Mouse (Mus musculus) liver, embryonic 14.5 days (tissue): ENCODE results near the gene Rbbp6. TPM values are rescaled to one million over a fixed set of nuclear protein-coding genes. Genes with fewer than 3 reads are reported as not detected.

Source experiments
- ATAC-seq: fragments of 200-750 bp; cut with Nextera tagmentation; 2 replicates; pipeline ENCODE4 v1.8.0; 2017; ENCODE audit warnings: moderate number of reproducible peaks, mild to moderate bottlenecking, moderate library complexity; ENCODE audit not compliant: insufficient read depth
- DNase-seq, 3 experiments: peaks; one replicate each; pipeline ENCODE4 v3.0.0-alpha.2; 2012 to 2013; ENCODE audit warnings: low read depth in 3 of 3, low spot score in 3 of 3
- H3K27ac ChIP-seq: fragments of 300-500 bp; sonication (generic); 2 replicates; pipeline ENCODE4 v1.5.1; 2014; ENCODE audit warnings: moderate library complexity, mild to moderate bottlenecking, control low read depth, inconsistent platforms
- H3K27me3 ChIP-seq: fragments of 300-500 bp; sonication (generic); 2 replicates; pipeline ENCODE4 v1.6.1; 2014; ENCODE audit warnings: mild to moderate bottlenecking, low read length, moderate library complexity; ENCODE audit not compliant: control insufficient read depth, insufficient read depth
- H3K36me3 ChIP-seq: fragments of 300-500 bp; sonication (generic); replicated peaks from 2 replicates; pipeline ENCODE4 v1.6.1; 2014; ENCODE audit warnings: low read depth; ENCODE audit not compliant: control insufficient read depth, insufficient read depth
- H3K4me1 ChIP-seq, 2 experiments: fragments of 200-500 bp in 1 of 2; fragments of 300-500 bp in 1 of 2; sonication (generic) in 1 of 2; replicated peaks; 2 replicates each; pipeline ENCODE4 v1.6.1; 2012 to 2014; ENCODE audit warnings: antibody characterized with exemption in 1 of 2, inconsistent platforms in 1 of 2, low read length in 1 of 2; ENCODE audit not compliant: control insufficient read depth in 2 of 2, insufficient read depth in 2 of 2
- H3K4me2 ChIP-seq: fragments of 300-500 bp; sonication (generic); 2 replicates; pipeline ENCODE4 v1.6.1; 2014; ENCODE audit warnings: low read depth, mild to moderate bottlenecking, control low read depth, moderate library complexity
- H3K4me3 ChIP-seq, 2 experiments: fragments of 200-500 bp in 1 of 2; fragments of 300-500 bp in 1 of 2; sonication (generic) in 1 of 2; 2 replicates each; pipeline ENCODE4 v1.5.1; 2012 to 2014; ENCODE audit warnings: low read depth in 2 of 2, low read length in 2 of 2, mild to moderate bottlenecking in 2 of 2, control low read depth in 1 of 2, inconsistent platforms in 1 of 2, moderate library complexity in 1 of 2; ENCODE audit not compliant: insufficient read depth in 1 of 2
- H3K9ac ChIP-seq: fragments of 300-500 bp; sonication (generic); replicated peaks from 2 replicates; pipeline ENCODE4 v1.6.1; 2014; ENCODE audit warnings: mild to moderate bottlenecking, control low read depth, moderate library complexity
- H3K9me3 ChIP-seq: fragments of 300-500 bp; sonication (generic); 2 replicates; pipeline ENCODE4 v1.6.1; 2016; ENCODE audit warnings: low read length, mixed read lengths; ENCODE audit not compliant: control insufficient read depth
- CTCF ChIP-seq: IDR thresholded peaks from 2 replicates; pipeline ENCODE4 v1.5.1; 2016; ENCODE audit warnings: antibody characterized with exemption, low read depth, control low read depth
- EP300 ChIP-seq: IDR thresholded peaks from 2 replicates; pipeline ENCODE4 v1.6.1; 2016; ENCODE audit warnings: antibody characterized with exemption, low read depth
- WGBS: fragments of 180-500 bp; shearing (Covaris S2); extraction: QIAGEN DNeasy Blood & Tissue Kit; methylation state at CpG from one replicate; pipeline ENCODE4 v1.1.7; 2014; ENCODE audit not compliant: insufficient replicate concordance; 5-methylcytosine and 5-hydroxymethylcytosine counted together
- polyA plus RNA-seq, 2 experiments: library from polyadenylated mRNA; depleted of rRNA in 1 of 2; stranded (reverse) in 1 of 2; unstranded in 1 of 2; fragments of >200 nt; fragmentation: Nextera tagmentation in 1 of 2; extraction: Ambion mirVana in 1 of 2; gene quantifications; 2 replicates each; pipeline versions ENCODE4 v1.2.1 to v1.2.3; 2012 to 2014

The Rbbp6 gene
- polyA plus RNA-seq, 2 experiments: 9.8 to 14.6 TPM

GRCm38 (mm10) chr7:122999871-123000396 is 34.4 kb downstream of the Rbbp6 start:
- ATAC-seq: no peak

DNA sequence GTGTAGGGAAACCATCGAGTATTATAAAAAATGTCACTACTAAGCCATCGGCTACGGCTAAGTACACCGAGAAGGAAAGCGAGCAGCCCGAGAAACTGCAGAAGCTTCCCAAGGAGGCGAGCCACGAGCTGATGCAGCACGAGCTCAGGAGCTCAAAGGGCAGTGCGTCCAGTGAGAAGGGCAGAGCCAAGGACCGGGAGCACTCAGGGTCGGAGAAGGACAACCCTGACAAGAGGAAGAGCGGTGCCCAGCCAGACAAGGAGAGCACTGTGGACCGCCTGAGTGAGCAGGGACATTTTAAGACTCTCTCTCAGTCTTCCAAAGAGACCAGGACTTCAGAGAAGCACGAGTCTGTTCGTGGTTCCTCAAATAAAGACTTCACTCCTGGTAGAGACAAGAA is 35.3 kb downstream of the Rbbp6 start:
- TF ChIP-seq CTCF (no peak), EP300 (no peak)
- Histone ChIP-seq H3K27me3 (no peaks in the 10 kb centered on the region), H3K27ac (no peak overlapping the region), H3K9me3 (no peaks in the 10 kb centered on the region), H3K4me3 (no peak overlapping the region), H3K36me3 (peaks cover 59% of the 10 kb centered on the region), H3K9ac (no peak overlapping the region), H3K4me2 (no peak overlapping the region), H3K4me1 (no peaks in the 10 kb centered on the region)
- WGBS: 83% methylated on average over 16 of the region's 16 CpGs
- DNase-seq (no peak), ATAC-seq (no peak)

More at GRCm38 (mm10) chr7:122999871-123000396, 34.4 kb downstream of the Rbbp6 start:
- 76% methylated on average over 11 of the region's 11 CpGs for WGBS
- Histone ChIP-seq H3K27me3 (no peaks in the 10 kb centered on the region), H3K9ac (no peak overlapping the region), H3K4me1 (no peaks in the 10 kb centered on the region), H3K36me3 (peaks cover 66% of the 10 kb centered on the region), H3K4me2 (no peak overlapping the region), H3K9me3 (no peaks in the 10 kb centered on the region), H3K27ac (no peak overlapping the region), H3K4me3 (no peak overlapping the region)
- no peak for TF ChIP-seq CTCF
- DNase-seq: no peak

DNA sequence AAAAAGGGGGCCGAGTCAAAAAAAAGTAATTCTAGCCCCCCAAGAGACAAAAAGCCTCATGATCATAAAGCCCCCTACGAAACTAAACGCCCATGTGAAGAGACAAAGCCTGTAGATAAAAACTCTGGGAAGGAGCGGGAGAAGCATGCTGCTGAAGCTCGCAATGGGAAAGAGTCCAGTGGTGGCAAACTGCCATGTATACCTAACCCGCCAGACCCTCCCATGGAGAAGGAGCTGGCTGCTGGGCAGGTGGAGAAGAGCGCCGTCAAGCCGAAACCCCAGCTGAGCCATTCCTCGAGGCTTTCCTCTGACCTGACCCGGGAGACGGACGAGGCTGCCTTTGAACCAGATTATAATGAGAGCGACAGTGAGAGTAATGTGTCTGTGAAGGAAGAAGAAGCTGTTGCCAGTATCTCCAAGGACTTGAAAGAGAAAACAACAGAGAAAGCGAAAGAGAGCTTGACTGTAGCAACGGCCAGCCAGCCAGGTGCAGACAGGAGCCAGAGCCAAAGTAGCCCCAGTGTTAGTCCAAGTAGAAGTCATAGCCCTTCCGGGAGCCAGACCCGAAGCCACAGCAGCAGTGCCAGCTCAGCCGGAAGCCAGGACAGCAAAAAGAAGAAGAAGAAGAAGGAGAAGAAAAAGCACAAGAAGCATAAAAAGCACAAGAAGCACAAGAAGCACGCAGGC is 36.0 kb downstream of the Rbbp6 start:
- no peak for DNase-seq
- Histone ChIP-seq H3K27me3 (no peaks in the 10 kb centered on the region), H3K4me3 (no peak overlapping the region), H3K4me1 (no peaks in the 10 kb centered on the region), H3K36me3 (peaks cover 55% of the 10 kb centered on the region), H3K27ac (no peak overlapping the region), H3K4me2 (no peak overlapping the region), H3K9me3 (no peaks in the 10 kb centered on the region), H3K9ac (no peak overlapping the region)
- 83% methylated on average over 20 of the region's 20 CpGs for WGBS
- no peak for TF ChIP-seq CTCF
- no peak for TF ChIP-seq EP300
- ATAC-seq: no peak

GRCm38 (mm10) chr7:123002028-123002410 is 36.5 kb downstream of the Rbbp6 start:
- H3K4me2 ChIP-seq: no peak overlapping the region
- WGBS: 87% methylated on average over 6 of the region's 6 CpGs

DNA sequence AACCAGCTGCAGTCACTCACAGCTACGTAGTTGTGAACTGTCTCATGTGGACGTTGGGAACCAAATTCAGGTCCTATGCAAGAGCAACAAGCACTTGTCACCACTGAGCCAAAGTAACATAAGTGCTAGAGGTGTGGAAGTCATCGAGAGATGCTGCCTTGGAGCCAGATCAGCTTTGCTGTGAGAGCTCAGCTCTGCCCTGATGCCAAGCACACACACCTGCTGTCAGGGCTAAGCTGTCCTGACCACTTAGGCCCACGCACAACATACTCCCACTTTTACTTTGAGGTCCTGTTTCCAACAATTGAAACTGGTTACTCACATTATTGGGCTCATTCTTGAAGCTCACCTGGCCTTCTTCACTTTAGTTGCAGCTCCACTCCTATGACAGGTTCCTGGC is 37.7 kb downstream of the Rbbp6 start:
- no peak for DNase-seq
- H3K4me2 ChIP-seq: no peak overlapping the region
- TF ChIP-seq CTCF (no peak), EP300 (no peak)
- H3K9ac ChIP-seq: no peak overlapping the region
- H3K27ac ChIP-seq: no peak overlapping the region
- no peaks in the 10 kb centered on the region for H3K27me3 ChIP-seq
- 73% methylated on average over 4 of the region's 4 CpGs for WGBS
- H3K36me3 ChIP-seq: peaks cover 47% of the 10 kb centered on the region
- no peak overlapping the region for H3K4me3 ChIP-seq
- ATAC-seq: no peak
- H3K9me3 ChIP-seq: no peaks in the 10 kb centered on the region
- no peaks in the 10 kb centered on the region for H3K4me1 ChIP-seq

More at GRCm38 (mm10) chr7:123002028-123002410, 36.5 kb downstream of the Rbbp6 start:
- Histone ChIP-seq H3K4me3 (no peak overlapping the region), H3K9me3 (no peaks in the 10 kb centered on the region), H3K4me1 (no peaks in the 10 kb centered on the region), H3K36me3 (peaks cover 49% of the 10 kb centered on the region), H3K9ac (no peak overlapping the region), H3K27me3 (no peaks in the 10 kb centered on the region), H3K27ac (no peak overlapping the region)
- ATAC-seq (no peak), DNase-seq (no peak)
- TF ChIP-seq CTCF (no peak), EP300 (no peak)
